Mouse (Mus musculus): ENCODE data around the gene Rexo2. TPM values are rescaled to one million over a fixed set of nuclear protein-coding genes. Genes with fewer than 3 reads are reported as not detected.
"Not testable (repeated sequence)": the region's sequence is repeated elsewhere in the genome, so short reads cannot be mapped to it uniquely, and the experiment has no call there.

Gene Rexo2
- polyA plus RNA-seq (2012; fragmentation: generic; extraction: Trizol), result 234 TPM
- long read RNA-seq, experiment 1, transcript Rexo2-201 (7 exons, 1,077 nt), result major isoform, 214 of 240 reads
- long read RNA-seq, experiment 1, partial matches to known transcripts, result 11 of 240 reads
- long read RNA-seq, experiment 1, other reads (novel, unspliced or antisense), result 10 of 240 reads
- long read RNA-seq, experiment 2, transcript Rexo2-201 (7 exons, 1,077 nt), result major isoform, 156 of 174 reads
- long read RNA-seq, experiment 2, transcript Rexo2-202 (4 exons, 1,780 nt), result minor isoform, 7 of 174 reads
- long read RNA-seq, experiment 2, partial matches to known transcripts, result 1 of 174 reads
- long read RNA-seq, experiment 2, other reads (novel, unspliced or antisense), result 8 of 174 reads

DNA sequence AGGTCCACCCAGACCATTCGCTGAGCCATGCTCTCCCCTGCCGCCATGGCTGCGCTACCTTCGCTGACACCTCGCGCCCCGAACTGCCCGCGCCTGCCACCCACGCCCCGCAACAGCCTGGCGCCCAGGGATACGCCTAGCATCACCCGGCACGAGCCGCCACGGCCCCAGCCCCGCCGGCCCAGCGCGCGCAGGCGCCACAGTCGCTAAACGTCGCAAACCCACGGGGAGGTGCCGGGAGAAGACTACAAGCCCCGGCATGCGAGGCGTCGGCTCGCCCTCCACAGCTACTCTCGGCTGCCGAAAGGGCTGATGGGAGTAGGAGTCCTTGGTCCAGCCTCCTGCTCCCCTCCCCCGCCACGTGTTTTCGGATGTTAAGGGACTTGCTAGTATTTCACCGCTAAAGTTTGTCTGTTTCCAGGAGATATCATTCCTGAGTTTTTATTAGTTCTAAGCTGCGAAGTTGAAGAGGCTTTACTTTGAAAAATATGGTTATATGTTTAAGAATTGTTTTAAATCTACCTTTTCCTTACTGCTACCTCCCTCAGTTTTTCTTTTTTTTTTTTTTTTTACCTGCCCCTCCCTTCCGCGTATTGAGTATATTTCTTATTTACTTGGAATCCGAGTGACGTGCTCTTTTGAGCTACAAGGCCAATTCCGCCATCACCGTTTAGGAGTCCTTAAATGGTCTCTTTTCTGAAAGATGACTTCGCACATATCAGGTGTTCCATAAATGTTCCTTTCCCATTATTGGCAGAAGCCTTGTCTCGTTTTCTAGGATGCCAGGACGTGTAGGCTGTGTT, at the start of gene Rexo2:
Gene Rexo2 (minus strand): TSS at position 213 of the 803 bp plus-strand sequence.
- H3K79me3 ChIP-seq (ENCODE audit: low read depth), result peaks cover 20% of the 10 kb centered on the region
- H3ac ChIP-seq (ENCODE audit: control insufficient read depth, insufficient read length, low read depth), result peak within 1 kb of the TSS; percentile 82
- peaks cover 35% of the 10 kb centered on the region for H3K79me2 ChIP-seq (ENCODE audit: control insufficient read depth, insufficient read depth)
- H3K4me3 ChIP-seq (ENCODE audit: insufficient read depth, poor library complexity, severe bottlenecking), result peak within 1 kb of the TSS; percentile 78
- H3K36me3 ChIP-seq (ENCODE audit: control insufficient read depth, insufficient read depth), result peaks cover 19% of the 10 kb centered on the region
- TF ChIP-seq MYOG (IDR thresholded peaks at IDR 0.05; ENCODE audit: control insufficient read depth, extremely low read depth, insufficient read length), result no peak
- peak; percentile 51 for TF ChIP-seq USF1 (IDR thresholded peaks at IDR 0.05; ENCODE audit: low read depth)
- TF ChIP-seq CTCF (IDR thresholded peaks at IDR 0.05; ENCODE audit: control insufficient read depth, insufficient read depth, insufficient read length), result no peak
- peak; percentile 87 for TF ChIP-seq MAX (IDR thresholded peaks at IDR 0.05)
- no peak for TF ChIP-seq MYOD1 (IDR thresholded peaks at IDR 0.05; ENCODE audit: control insufficient read depth, insufficient read length, low read depth)
- TF ChIP-seq CEBPB (IDR thresholded peaks at IDR 0.05; ENCODE audit: low read depth), result no peak
- no peak for TF ChIP-seq FOSL1 (IDR thresholded peaks at IDR 0.05; ENCODE audit: insufficient read depth, low read length, poor library complexity, severe bottlenecking)
- no peaks in the 10 kb centered on the region for H3K27me3 ChIP-seq (ENCODE audit: control insufficient read depth, insufficient read depth, insufficient read length)

DNA sequence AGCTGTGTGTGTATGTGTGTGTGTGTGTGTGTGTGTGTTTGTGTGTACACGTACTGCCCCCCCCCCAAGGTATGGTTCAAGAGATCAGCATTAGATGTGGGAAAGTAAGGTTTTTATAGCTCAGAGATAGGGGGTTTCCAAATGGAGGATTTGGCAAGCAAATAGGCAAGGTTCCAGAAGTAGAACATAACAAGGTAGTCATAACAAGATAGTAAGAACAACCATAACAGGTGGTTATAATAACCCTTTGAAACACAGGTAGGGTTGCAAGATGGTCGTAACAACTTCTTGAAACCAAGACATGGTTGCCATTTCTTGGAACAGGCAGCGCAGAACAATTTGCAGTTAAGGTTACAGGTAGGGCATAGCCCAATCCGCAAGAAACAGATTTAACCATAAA, 46.1 kb upstream of the Rexo2 start:
- no peak overlapping the region for H3ac ChIP-seq (ENCODE audit: control insufficient read depth, insufficient read length, low read depth)
- H3K79me3 ChIP-seq (ENCODE audit: low read depth), result no peaks in the 10 kb centered on the region
- no peaks in the 10 kb centered on the region for H3K27me3 ChIP-seq (ENCODE audit: control insufficient read depth, insufficient read depth, insufficient read length)
- TF ChIP-seq FOSL1 (IDR thresholded peaks at IDR 0.05; ENCODE audit: insufficient read depth, low read length, poor library complexity, severe bottlenecking), result no peak
- no peak for TF ChIP-seq MYOG (IDR thresholded peaks at IDR 0.05; ENCODE audit: control insufficient read depth, extremely low read depth, insufficient read length)
- no peak for TF ChIP-seq USF1 (IDR thresholded peaks at IDR 0.05; ENCODE audit: low read depth)
- no peak for TF ChIP-seq CEBPB (IDR thresholded peaks at IDR 0.05; ENCODE audit: low read depth)
- TF ChIP-seq MYOD1 (IDR thresholded peaks at IDR 0.05; ENCODE audit: control insufficient read depth, insufficient read length, low read depth), result no peak
- TF ChIP-seq MAX (IDR thresholded peaks at IDR 0.05), result no peak
- no peak for TF ChIP-seq CTCF (IDR thresholded peaks at IDR 0.05; ENCODE audit: control insufficient read depth, insufficient read depth, insufficient read length)
- H3K79me2 ChIP-seq (ENCODE audit: control insufficient read depth, insufficient read depth), result no peaks in the 10 kb centered on the region
- H3K4me3 ChIP-seq (ENCODE audit: insufficient read depth, poor library complexity, severe bottlenecking), result no peak overlapping the region
- no peaks in the 10 kb centered on the region for H3K36me3 ChIP-seq (ENCODE audit: control insufficient read depth, insufficient read depth)

GRCm38 (mm10) chr9:48525566-48525965, 45.1 kb upstream of the Rexo2 start:
- Histone ChIP-seq H3K79me3 (ENCODE audit: low read depth) (no peaks in the 10 kb centered on the region), H3ac (ENCODE audit: control insufficient read depth, insufficient read length, low read depth) (no peak overlapping the region), H3K27me3 (ENCODE audit: control insufficient read depth, insufficient read depth, insufficient read length) (no peaks in the 10 kb centered on the region)

GRCm38 (mm10) chr9:48520405-48520804, 40.0 kb upstream of the Rexo2 start:
- H3K4me3 ChIP-seq (ENCODE audit: insufficient read depth, poor library complexity, severe bottlenecking); H3K79me3 ChIP-seq (ENCODE audit: low read depth); H3K79me2 ChIP-seq (ENCODE audit: control insufficient read depth, insufficient read depth); H3K36me3 ChIP-seq (ENCODE audit: control insufficient read depth, insufficient read depth); H3ac ChIP-seq (ENCODE audit: control insufficient read depth, insufficient read length, low read depth); H3K27me3 ChIP-seq (ENCODE audit: control insufficient read depth, insufficient read depth, insufficient read length): not testable (repeated sequence)

More at GRCm38 (mm10) chr9:48525566-48525965, 45.1 kb upstream of the Rexo2 start:
- Histone ChIP-seq H3K79me2 (ENCODE audit: control insufficient read depth, insufficient read depth) (no peaks in the 10 kb centered on the region), H3K36me3 (ENCODE audit: control insufficient read depth, insufficient read depth) (no peaks in the 10 kb centered on the region), H3K4me3 (ENCODE audit: insufficient read depth, poor library complexity, severe bottlenecking) (no peak overlapping the region)
- no peak for TF ChIP-seq USF1 (IDR thresholded peaks at IDR 0.05; ENCODE audit: low read depth)
- TF ChIP-seq CTCF (IDR thresholded peaks at IDR 0.05; ENCODE audit: control insufficient read depth, insufficient read depth, insufficient read length), result no peak
- no peak for TF ChIP-seq MAX (IDR thresholded peaks at IDR 0.05)
- TF ChIP-seq MYOG (IDR thresholded peaks at IDR 0.05; ENCODE audit: control insufficient read depth, extremely low read depth, insufficient read length), result no peak
- no peak for TF ChIP-seq CEBPB (IDR thresholded peaks at IDR 0.05; ENCODE audit: low read depth)
- TF ChIP-seq MYOD1 (IDR thresholded peaks at IDR 0.05; ENCODE audit: control insufficient read depth, insufficient read length, low read depth), result no peak
- no peak for TF ChIP-seq FOSL1 (IDR thresholded peaks at IDR 0.05; ENCODE audit: insufficient read depth, low read length, poor library complexity, severe bottlenecking)

- Histone ChIP-seq H3K27me3 (ENCODE audit: control insufficient read depth, insufficient read depth, insufficient read length) (peaks cover 3% of the 10 kb centered on the region), H3K36me3 (ENCODE audit: control insufficient read depth, insufficient read depth) (no peaks in the 10 kb centered on the region), H3ac (ENCODE audit: control insufficient read depth, insufficient read length, low read depth) (no peak overlapping the region), H3K79me2 (ENCODE audit: control insufficient read depth, insufficient read depth) (no peaks in the 10 kb centered on the region), H3K79me3 (ENCODE audit: low read depth) (no peaks in the 10 kb centered on the region), H3K4me3 (ENCODE audit: insufficient read depth, poor library complexity, severe bottlenecking) (no peak overlapping the region)
- TF ChIP-seq CTCF (IDR thresholded peaks at IDR 0.05; ENCODE audit: control insufficient read depth, insufficient read depth, insufficient read length), result no peak
- no peak for TF ChIP-seq MYOD1 (IDR thresholded peaks at IDR 0.05; ENCODE audit: control insufficient read depth, insufficient read length, low read depth)
- no peak for TF ChIP-seq FOSL1 (IDR thresholded peaks at IDR 0.05; ENCODE audit: insufficient read depth, low read length, poor library complexity, severe bottlenecking)
- TF ChIP-seq MYOG (IDR thresholded peaks at IDR 0.05; ENCODE audit: control insufficient read depth, extremely low read depth, insufficient read length), result no peak
- TF ChIP-seq CEBPB (IDR thresholded peaks at IDR 0.05; ENCODE audit: low read depth), result no peak
- TF ChIP-seq MAX (IDR thresholded peaks at IDR 0.05), result no peak
- TF ChIP-seq USF1 (IDR thresholded peaks at IDR 0.05; ENCODE audit: low read depth), result no peak
Measured at GRCm38 (mm10) chr9:48517372-48518130, 37.1 kb upstream of the Rexo2 start.
